Mouse (Mus musculus): Measurements from ENCODE around the gene 4930432M17Rik. TPM values are rescaled to one million over a fixed set of nuclear protein-coding genes. Genes with fewer than 3 reads are reported as not detected.

Gene 4930432M17Rik
- polyA plus RNA-seq, 1 experiment from 2014 or later = not detected

GRCm38 (mm10) chr3:121715336-121715735 lies 44.8 kb downstream of the 4930432M17Rik start:
- H3K4me3 ChIP-seq (ENCODE audit: low read length) = no peak overlapping the region
- no peak for ATAC-seq (ENCODE audit: low FRiP score, low TSS enrichment)
- H3K27ac ChIP-seq (ENCODE audit: low read length) = no peak overlapping the region
- H3K4me1 ChIP-seq (ENCODE audit: insufficient read depth, low read length) = peaks cover 13% of the 10 kb centered on the region
- no peaks in the 10 kb centered on the region for H3K27me3 ChIP-seq (ENCODE audit: insufficient read depth, low read length)
- H3K9me3 ChIP-seq (ENCODE audit: low read length) = no peaks in the 10 kb centered on the region
- no peak overlapping the region for H3K9ac ChIP-seq (replicated peaks; ENCODE audit: low read length)
- no peaks in the 10 kb centered on the region for H3K36me3 ChIP-seq (ENCODE audit: insufficient read depth, low read length)
- no peak overlapping the region for H3K4me2 ChIP-seq (replicated peaks; ENCODE audit: low read depth, low read length)

GRCm38 (mm10) chr3:121715741-121716459 lies 45.3 kb downstream of the 4930432M17Rik start:
- no peak for ATAC-seq (ENCODE audit: low FRiP score, low TSS enrichment)
- no peak overlapping the region for H3K27ac ChIP-seq (ENCODE audit: low read length)
- H3K9ac ChIP-seq (replicated peaks; ENCODE audit: low read length) = no peak overlapping the region
- H3K4me1 ChIP-seq (ENCODE audit: insufficient read depth, low read length) = peaks cover 13% of the 10 kb centered on the region
- no peak overlapping the region for H3K4me2 ChIP-seq (replicated peaks; ENCODE audit: low read depth, low read length)
- no peaks in the 10 kb centered on the region for H3K36me3 ChIP-seq (ENCODE audit: insufficient read depth, low read length)
- no peaks in the 10 kb centered on the region for H3K27me3 ChIP-seq (ENCODE audit: insufficient read depth, low read length)
- H3K4me3 ChIP-seq (ENCODE audit: low read length) = no peak overlapping the region
- WGBS = 87% methylated on average over 6 of the region's 6 CpGs
- no peaks in the 10 kb centered on the region for H3K9me3 ChIP-seq (ENCODE audit: low read length)

DNA sequence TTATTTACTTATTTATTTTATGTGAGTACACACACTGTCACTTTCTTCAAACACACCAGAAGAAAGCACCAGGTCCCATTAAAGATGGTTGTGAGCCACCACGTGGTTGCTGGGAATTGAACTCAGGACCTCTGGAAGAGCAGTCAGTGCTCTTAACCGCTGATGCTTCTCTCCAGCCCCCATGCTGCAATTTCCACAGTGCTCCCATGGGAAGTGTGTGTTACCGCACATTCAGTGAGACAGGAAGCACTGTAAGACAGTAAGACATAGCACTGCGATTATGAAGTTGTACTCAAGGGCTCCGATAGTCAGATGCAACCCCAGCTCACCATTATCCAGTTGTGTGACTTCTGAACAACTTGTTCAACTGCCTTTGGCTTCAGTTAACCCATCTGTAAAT lies 45.9 kb downstream of the 4930432M17Rik start:
- no peak overlapping the region for H3K27ac ChIP-seq (ENCODE audit: low read length)
- no peak for ATAC-seq (ENCODE audit: low FRiP score, low TSS enrichment)
- WGBS = 78% methylated on average over 5 of the region's 5 CpGs
- H3K4me1 ChIP-seq (ENCODE audit: insufficient read depth, low read length) = peaks cover 16% of the 10 kb centered on the region
- no peaks in the 10 kb centered on the region for H3K27me3 ChIP-seq (ENCODE audit: insufficient read depth, low read length)
- no peak overlapping the region for H3K4me2 ChIP-seq (replicated peaks; ENCODE audit: low read depth, low read length)
- no peaks in the 10 kb centered on the region for H3K9me3 ChIP-seq (ENCODE audit: low read length)
- no peaks in the 10 kb centered on the region for H3K36me3 ChIP-seq (ENCODE audit: insufficient read depth, low read length)
- H3K9ac ChIP-seq (replicated peaks; ENCODE audit: low read length) = no peak overlapping the region
- no peak overlapping the region for H3K4me3 ChIP-seq (ENCODE audit: low read length)

DNA sequence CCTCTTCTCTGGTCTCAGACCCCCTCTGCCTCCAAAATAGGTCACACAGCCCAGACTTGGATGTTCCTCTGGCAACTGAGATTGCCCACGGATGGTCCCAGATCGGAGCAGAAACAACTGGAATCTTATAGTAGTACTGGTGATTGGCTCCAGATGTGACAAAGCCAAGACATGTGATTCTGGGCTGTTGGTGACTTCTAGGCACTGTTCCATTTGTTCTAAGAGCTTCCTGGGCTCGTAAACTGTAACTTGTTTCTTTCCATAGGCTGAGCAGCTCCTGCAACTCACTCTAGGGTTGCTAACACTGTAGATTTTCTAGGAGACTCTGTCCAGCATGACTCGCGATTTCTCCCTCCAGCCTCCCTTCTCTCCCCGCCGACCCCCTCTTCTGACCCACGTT lies 48.1 kb downstream of the 4930432M17Rik start:
- Histone ChIP-seq H3K36me3 (ENCODE audit: insufficient read depth, low read length) (no peaks in the 10 kb centered on the region), H3K4me3 (ENCODE audit: low read length) (no peak overlapping the region), H3K4me2 (replicated peaks; ENCODE audit: low read depth, low read length) (no peak overlapping the region), H3K27ac (ENCODE audit: low read length) (no peak overlapping the region), H3K4me1 (ENCODE audit: insufficient read depth, low read length) (peaks cover 15% of the 10 kb centered on the region), H3K27me3 (ENCODE audit: insufficient read depth, low read length) (no peaks in the 10 kb centered on the region), H3K9ac (replicated peaks; ENCODE audit: low read length) (no peak overlapping the region), H3K9me3 (ENCODE audit: low read length) (no peaks in the 10 kb centered on the region)
- no peak for ATAC-seq (ENCODE audit: low FRiP score, low TSS enrichment)
- WGBS = 67% methylated on average over 8 of the region's 8 CpGs

- 82% methylated on average over 3 of the region's 3 CpGs for WGBS
- H3K4me2 ChIP-seq (replicated peaks; ENCODE audit: low read depth, low read length) = no peak overlapping the region
- H3K27ac ChIP-seq (ENCODE audit: low read length) = no peak overlapping the region
- no peaks in the 10 kb centered on the region for H3K9me3 ChIP-seq (ENCODE audit: low read length)
- no peak overlapping the region for H3K9ac ChIP-seq (replicated peaks; ENCODE audit: low read length)
- no peaks in the 10 kb centered on the region for H3K27me3 ChIP-seq (ENCODE audit: insufficient read depth, low read length)
- peaks cover 20% of the 10 kb centered on the region for H3K4me1 ChIP-seq (ENCODE audit: insufficient read depth, low read length)
- ATAC-seq (ENCODE audit: low FRiP score, low TSS enrichment) = no peak
- H3K4me3 ChIP-seq (ENCODE audit: low read length) = no peak overlapping the region
- H3K36me3 ChIP-seq (ENCODE audit: insufficient read depth, low read length) = no peaks in the 10 kb centered on the region
Observed at GRCm38 (mm10) chr3:121719701-121720100, 49.1 kb downstream of the 4930432M17Rik start.

DNA sequence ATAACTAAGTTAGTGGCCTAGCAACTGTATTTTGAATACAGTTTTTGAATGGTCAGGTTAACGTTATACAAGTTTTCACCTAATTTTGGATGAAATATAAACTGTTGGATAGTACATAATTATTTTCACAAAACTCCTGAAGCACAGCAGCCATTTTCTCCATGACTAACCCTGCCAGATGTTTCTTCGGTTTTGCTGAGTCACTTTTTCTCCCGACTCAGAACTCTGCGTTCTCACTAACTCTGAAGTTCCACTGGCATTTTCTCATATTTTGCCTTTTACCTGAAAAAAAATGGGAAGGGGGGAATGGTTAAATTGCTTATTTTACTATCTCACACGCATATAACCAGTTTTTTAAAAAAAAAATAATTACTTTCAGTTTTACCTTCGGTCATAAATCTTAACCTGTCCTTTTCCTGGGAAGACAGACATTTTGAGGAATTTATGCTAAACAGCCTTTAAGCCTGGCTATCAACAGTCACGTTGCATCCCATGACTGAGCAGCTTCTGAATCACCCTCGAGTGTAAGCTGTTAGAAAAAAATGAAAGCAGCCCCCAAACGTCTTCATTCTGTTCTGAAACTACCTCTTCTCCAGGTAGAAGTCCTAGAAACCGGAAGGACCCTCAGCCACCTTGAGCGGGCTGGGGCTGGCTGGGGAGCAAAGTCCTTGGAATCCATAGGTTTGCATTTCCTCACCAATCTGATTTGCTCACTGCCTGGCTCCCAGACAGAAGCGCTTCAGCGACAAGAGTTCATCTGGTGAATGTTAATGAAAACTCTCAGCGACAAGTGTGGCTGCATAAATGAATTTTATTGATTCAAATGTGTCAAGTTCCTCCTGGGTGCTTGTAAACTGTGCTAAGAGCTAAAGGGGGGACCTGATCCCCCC lies 50.5 kb downstream of the 4930432M17Rik start:
- H3K4me1 ChIP-seq (ENCODE audit: insufficient read depth, low read length) = peaks cover 24% of the 10 kb centered on the region
- ATAC-seq (ENCODE audit: low FRiP score, low TSS enrichment) = no peak
- H3K4me2 ChIP-seq (replicated peaks; ENCODE audit: low read depth, low read length) = 0 out of 2 replicates have a peak overlapping the region, but pooled peaks have one; percentile 5
- H3K27me3 ChIP-seq (ENCODE audit: insufficient read depth, low read length) = no peaks in the 10 kb centered on the region
- no peaks in the 10 kb centered on the region for H3K36me3 ChIP-seq (ENCODE audit: insufficient read depth, low read length)
- WGBS = 42% methylated on average over 14 of the region's 14 CpGs
- peak overlapping the region; percentile 31; the same call in 1 of the 2 replicates for H3K9ac ChIP-seq (replicated peaks; ENCODE audit: low read length)
- no peak overlapping the region for H3K4me3 ChIP-seq (ENCODE audit: low read length)
- no peaks in the 10 kb centered on the region for H3K9me3 ChIP-seq (ENCODE audit: low read length)
- 0 out of 2 replicates have a peak overlapping the region, but pooled peaks have one; percentile 7 for H3K27ac ChIP-seq (ENCODE audit: low read length)

DNA sequence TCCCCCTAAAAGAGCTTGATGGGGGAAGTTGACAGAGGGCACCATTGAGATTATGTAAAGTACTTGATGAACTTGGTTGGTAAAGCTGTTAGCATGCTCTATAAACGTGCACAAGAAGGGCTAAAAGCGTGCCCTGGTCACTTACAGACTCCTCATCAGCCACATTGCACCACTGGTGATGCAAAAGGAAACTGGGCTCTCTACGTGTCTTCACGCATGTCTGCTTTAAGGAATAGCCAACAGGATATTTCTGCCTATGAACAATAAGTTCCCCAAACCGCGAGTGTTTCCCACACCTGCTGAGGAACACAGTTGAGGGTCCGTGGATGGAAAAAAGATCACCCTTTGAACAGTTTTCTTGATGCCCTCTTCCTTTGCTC lies 51.1 kb downstream of the 4930432M17Rik start:
- ATAC-seq (ENCODE audit: low FRiP score, low TSS enrichment) = no peak
- WGBS = 69% methylated on average over 7 of the region's 7 CpGs
- Histone ChIP-seq H3K36me3 (ENCODE audit: insufficient read depth, low read length) (no peaks in the 10 kb centered on the region), H3K4me1 (ENCODE audit: insufficient read depth, low read length) (peaks cover 24% of the 10 kb centered on the region), H3K4me2 (replicated peaks; ENCODE audit: low read depth, low read length) (no peak overlapping the region), H3K27me3 (ENCODE audit: insufficient read depth, low read length) (no peaks in the 10 kb centered on the region), H3K4me3 (ENCODE audit: low read length) (no peak overlapping the region), H3K27ac (ENCODE audit: low read length) (0 out of 2 replicates have a peak overlapping the region, but pooled peaks have one; percentile 7), H3K9me3 (ENCODE audit: low read length) (no peaks in the 10 kb centered on the region), H3K9ac (replicated peaks; ENCODE audit: low read length) (no peak overlapping the region)

DNA sequence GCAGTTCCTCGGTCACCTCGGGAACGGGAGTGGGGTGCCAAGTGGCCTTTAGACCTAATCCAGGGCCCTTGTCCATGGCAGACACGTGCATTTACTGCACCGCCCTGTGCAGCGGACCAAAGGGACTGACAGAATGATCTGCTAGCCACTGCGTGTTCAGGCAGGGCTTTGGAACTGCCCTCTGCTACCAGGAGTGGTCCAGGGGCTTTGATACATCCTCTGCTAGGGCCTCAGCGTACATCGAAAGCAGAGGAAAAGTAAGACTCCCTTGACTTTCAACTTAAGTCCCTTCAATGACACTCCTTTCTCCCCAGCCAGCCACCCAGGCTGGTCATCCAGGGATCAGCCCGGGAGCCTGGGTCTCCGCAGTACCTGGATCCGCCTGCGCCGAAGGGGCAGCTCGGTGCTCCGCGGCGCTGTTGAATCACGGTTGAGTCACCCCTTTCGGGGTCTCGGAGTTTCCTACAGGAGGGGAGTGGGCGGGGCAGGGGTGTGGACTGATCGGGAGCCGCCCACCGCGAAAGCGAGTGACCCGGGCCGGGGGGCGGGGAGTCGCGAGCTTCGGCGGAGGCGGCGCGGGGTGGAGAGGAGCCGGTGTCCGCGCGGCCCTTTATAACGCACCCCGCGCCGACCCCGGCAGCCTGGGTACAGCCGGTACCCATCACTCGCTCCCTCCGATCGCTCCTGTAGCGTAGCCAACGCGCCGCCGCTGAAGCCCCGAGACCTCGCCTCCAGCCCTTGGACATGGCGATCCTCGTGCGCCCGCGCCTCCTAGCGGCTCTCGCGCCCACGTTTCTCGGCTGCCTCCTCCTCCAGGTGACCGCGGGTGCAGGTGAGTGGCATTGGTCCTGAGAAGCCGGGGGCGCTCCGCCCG lies 52.6 kb downstream of the 4930432M17Rik start, which contains the start of gene F3:
Gene F3 (plus strand): TSS at position 567 of the 874 bp plus-strand sequence.
- Histone ChIP-seq H3K27ac (ENCODE audit: low read length) (peak within 1 kb of the TSS; percentile 67), H3K27me3 (ENCODE audit: insufficient read depth, low read length) (no peaks in the 10 kb centered on the region), H3K9me3 (ENCODE audit: low read length) (no peaks in the 10 kb centered on the region), H3K4me3 (ENCODE audit: low read length) (peak within 1 kb of the TSS; percentile 73), H3K4me1 (ENCODE audit: insufficient read depth, low read length) (peaks cover 24% of the 10 kb centered on the region), H3K36me3 (ENCODE audit: insufficient read depth, low read length) (no peaks in the 10 kb centered on the region), H3K4me2 (replicated peaks; ENCODE audit: low read depth, low read length) (peak within 1 kb of the TSS; percentile 84), H3K9ac (replicated peaks; ENCODE audit: low read length) (peak within 1 kb of the TSS; percentile 76)
- peak; percentile 90 for ATAC-seq (ENCODE audit: low FRiP score, low TSS enrichment)
- WGBS = under 1% methylated on average over 66 of the region's 73 CpGs

GRCm38 (mm10) chr3:121723968-121724524 lies 53.5 kb downstream of the 4930432M17Rik start:
- H3K36me3 ChIP-seq (ENCODE audit: insufficient read depth, low read length) = no peaks in the 10 kb centered on the region; the same call in 1 of the 2 replicates
- peak overlapping the region; percentile 84 for H3K4me2 ChIP-seq (replicated peaks; ENCODE audit: low read depth, low read length)
- WGBS = 4% methylated on average over 20 of the region's 20 CpGs
- no peak; the same call in 1 of the 2 replicates for ATAC-seq (ENCODE audit: low FRiP score, low TSS enrichment)
- H3K9ac ChIP-seq (replicated peaks; ENCODE audit: low read length) = peak overlapping the region; percentile 76
- peaks cover 24% of the 10 kb centered on the region for H3K4me1 ChIP-seq (ENCODE audit: insufficient read depth, low read length)
- peak overlapping the region; percentile 73 for H3K4me3 ChIP-seq (ENCODE audit: low read length)
- no peaks in the 10 kb centered on the region for H3K27me3 ChIP-seq (ENCODE audit: insufficient read depth, low read length)
- H3K9me3 ChIP-seq (ENCODE audit: low read length) = no peaks in the 10 kb centered on the region
- no peak overlapping the region for H3K27ac ChIP-seq (ENCODE audit: low read length)

Data from kidney, embryonic 16.5 days (tissue).